Mouse (Mus musculus) heart, adult 2 months (tissue): Measurements from ENCODE around the gene Clcn3.

ENCODE experiments used
- CTCF ChIP-seq: fragments of 200-600 bp; IDR thresholded peaks from 2 replicates; pipeline ENCODE4 v1.8.1; 2022; ENCODE audit warnings: antibody characterized with exemption, mild to moderate bottlenecking, moderate library complexity
- POLR2A ChIP-seq: fragments of 200-500 bp; IDR thresholded peaks from 2 replicates; pipeline ENCODE4 v1.6.1; 2011; ENCODE audit warnings: mild to moderate bottlenecking, low read depth, low read length, control low read depth; ENCODE audit not compliant: insufficient read depth

DNA sequence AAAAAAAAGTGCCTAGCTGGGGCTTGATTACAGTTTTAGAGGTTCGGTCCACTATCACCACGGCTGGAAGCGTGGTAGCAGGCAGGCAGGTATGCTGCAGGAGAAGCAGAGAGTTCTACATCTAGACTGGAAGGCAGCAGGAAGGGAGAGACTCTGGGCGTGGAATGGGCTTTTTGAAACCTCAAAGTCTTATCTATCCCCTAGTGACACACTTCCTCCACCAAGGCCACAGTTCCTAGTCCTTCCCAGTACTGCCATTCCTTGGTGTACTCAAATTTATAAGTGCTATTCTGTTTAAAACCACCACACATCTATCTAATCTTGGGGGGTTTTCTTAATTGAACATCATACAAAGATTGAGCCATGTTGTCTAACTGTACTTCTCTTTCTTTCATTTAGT, 91.3 kb downstream of the Clcn3 start:
- no peak for TF ChIP-seq CTCF
- no peak for TF ChIP-seq POLR2A
